Mouse (Mus musculus) spleen, postnatal 10 days (tissue): ENCODE data around the gene Tmem129.

Experiments used
- DNase-seq, 2 experiments: peaks; one replicate each; pipeline ENCODE4 v3.0.0; 2021 to 2022; ENCODE audit warnings: low spot score in 2 of 2

The Tmem129 gene

GRCm38 (mm10) chr5:33687142-33687541, 28.9 kb upstream of the Tmem129 start:
- no peak for DNase-seq

- no peak for DNase-seq
Observed at GRCm38 (mm10) chr5:33684932-33685331, 26.7 kb upstream of the Tmem129 start.

GRCm38 (mm10) chr5:33683897-33684652, 25.9 kb upstream of the Tmem129 start:
- no peak for DNase-seq

- DNase-seq = no peak
Observed at GRCm38 (mm10) chr5:33682963-33683362, 24.7 kb upstream of the Tmem129 start.

- no peak for DNase-seq
Observed at GRCm38 (mm10) chr5:33681611-33682388, 23.6 kb upstream of the Tmem129 start.

GRCm38 (mm10) chr5:33681044-33681443, 22.8 kb upstream of the Tmem129 start:
- DNase-seq = no peak

GRCm38 (mm10) chr5:33678244-33678643, 20.0 kb upstream of the Tmem129 start:
- no peak for DNase-seq

- DNase-seq = peak in 1 of 2 experiments; percentile 67
Observed at GRCm38 (mm10) chr5:33675964-33676363, 17.7 kb upstream of the Tmem129 start.

GRCm38 (mm10) chr5:33674439-33674838, 16.2 kb upstream of the Tmem129 start:
- DNase-seq = no peak

- DNase-seq = no peak
Observed at GRCm38 (mm10) chr5:33671659-33672058, 13.4 kb upstream of the Tmem129 start.

- peak in 1 of 2 experiments; percentile 57 for DNase-seq
Observed at GRCm38 (mm10) chr5:33668223-33668622, 10.0 kb upstream of the Tmem129 start.

- no peak for DNase-seq
Observed at GRCm38 (mm10) chr5:33658664-33659050, 441 bp upstream of the Tmem129 start.

GRCm38 (mm10) chr5:33657251-33657786, 897 bp downstream of the Tmem129 start:
- peak in 1 of 2 experiments; percentile 85 for DNase-seq

- no peak for DNase-seq
Observed at GRCm38 (mm10) chr5:33656739-33657138, 1.5 kb downstream of the Tmem129 start.

GRCm38 (mm10) chr5:33655251-33655840, 2.9 kb downstream of the Tmem129 start:
- no peak for DNase-seq

GRCm38 (mm10) chr5:33654424-33654823, 3.8 kb downstream of the Tmem129 start:
- no peak for DNase-seq

GRCm38 (mm10) chr5:33652783-33653173, 5.4 kb downstream of the Tmem129 start:
- DNase-seq = no peak

GRCm38 (mm10) chr5:33651921-33652782, 6.1 kb downstream of the Tmem129 start, which contains the start of gene Slbp:
Gene Slbp (minus strand): TSS chr5:33652574.
- DNase-seq = peak; percentile 95 to 97

- no peak for DNase-seq
Observed at GRCm38 (mm10) chr5:33651541-33651920, 6.7 kb downstream of the Tmem129 start.

GRCm38 (mm10) chr5:33651017-33651416, 7.2 kb downstream of the Tmem129 start:
- DNase-seq = no peak

GRCm38 (mm10) chr5:33640652-33641051, 17.6 kb downstream of the Tmem129 start:
- DNase-seq = peak; percentile 18 to 61
